Mouse (Mus musculus): ENCODE measurements around the gene Cd37.

GRCm38 (mm10) chr7:45237747-45238699 lies 892 bp downstream of the Cd37 start:
- TF ChIP-seq CTCF (IDR thresholded peaks at IDR 0.05; ENCODE audit: low read depth, low read length) (no peak), POLR2A (IDR thresholded peaks at IDR 0.05; ENCODE audit: borderline replicate concordance, low read depth, low read length) (no peak)

All from bone marrow macrophage, adult 2 months (primary cell).